Mouse (Mus musculus): ENCODE data around the gene Scrn1.

DNA sequence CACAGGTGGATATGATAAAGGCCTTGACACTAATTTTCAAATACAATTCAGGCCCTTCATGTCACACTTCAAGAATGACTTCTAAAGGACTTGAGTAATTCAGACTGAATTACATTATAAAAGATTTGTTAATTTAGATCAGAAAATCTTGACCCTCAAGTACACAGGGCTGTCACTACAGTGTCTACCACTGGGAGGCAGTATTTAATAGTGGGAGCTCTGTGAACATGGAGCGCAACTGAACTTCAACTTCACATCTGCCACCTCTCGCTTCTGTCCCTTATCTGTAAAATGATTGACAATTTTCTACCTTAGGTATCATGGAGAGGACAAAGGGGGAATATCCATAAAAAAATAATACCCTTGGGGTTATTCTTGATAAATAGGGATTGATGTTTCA lies 19.9 kb upstream of the Scrn1 start:
- TF ChIP-seq GATA1 (IDR thresholded peaks at IDR 0.05; ENCODE audit: borderline replicate concordance, low read length) = no peak
- TF ChIP-seq FLI1 (IDR thresholded peaks at IDR 0.05; ENCODE audit: low read length) = no peak

Data from megakaryocyte, embryonic 14.5 days (primary cell).